Comparison of ENCODE assay signal across 31 mouse cellular contexts in the genomic region with DNA sequence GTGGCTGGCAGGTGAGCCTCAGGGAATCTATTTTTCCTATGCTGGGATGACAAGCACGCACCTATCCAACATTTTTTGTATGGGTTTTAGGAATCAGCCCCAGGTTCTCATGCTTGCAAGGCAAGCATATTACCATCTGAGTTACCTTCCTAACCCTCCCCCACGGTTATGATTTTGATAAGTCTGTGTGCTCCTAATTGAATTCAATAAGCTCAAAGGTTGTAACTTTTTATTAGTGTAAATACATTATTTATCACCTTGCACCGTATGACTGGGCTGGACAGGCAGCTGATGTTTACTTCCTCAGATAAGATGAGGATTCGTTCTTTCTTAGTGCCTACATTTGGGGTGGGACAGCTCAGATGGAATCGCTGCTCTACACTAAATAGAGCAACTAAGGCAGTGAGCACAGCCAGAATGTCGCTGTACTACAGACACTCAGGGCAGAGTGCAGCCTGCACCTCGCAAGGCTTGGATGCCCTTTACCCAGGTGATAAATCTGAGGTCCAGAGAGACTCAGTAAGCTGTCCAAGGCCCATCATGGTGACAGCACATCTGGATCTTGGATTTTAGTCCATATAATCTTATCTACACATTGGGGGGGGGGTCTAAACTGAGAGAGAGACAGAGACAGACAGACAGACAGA. TPM values are rescaled to one million over a fixed set of nuclear protein-coding genes. Genes with fewer than 3 reads are reported as not detected.
A peak's percentile ranks its signal among the peaks of the same experiment; 100 is the strongest.
DNase-seq lines count a peak whose midpoint lies in the region; ATAC-seq and TF ChIP-seq lines count a peak whose summit lies in the region.
"Had no signal": no experiment of that assay in that cellular context is flagged by ENCODE, and none has a peak within 500 bp of the region (broad histone marks: within the 10 kb centered on the region; RNA-seq: fewer than 3 reads in every experiment).

No protein-coding gene starts in this region.

- H3K36me3 ChIP-seq in liver, adult 2 months (ENCODE audit: control insufficient read depth, insufficient read depth, low read length): no peaks in the 10 kb centered on the region
- no peaks in the 10 kb centered on the region for H3K36me3 ChIP-seq in liver, embryonic 11.5 days (ENCODE audit: control insufficient read depth, insufficient read depth, low read length)
- H3K36me3 ChIP-seq: midbrain, embryonic 10.5 days; midbrain, embryonic 15.5 days; neural tube, embryonic 15.5 days; stomach, embryonic 15.5 days had no signal

- H3K9ac ChIP-seq in liver, adult 2 months (ENCODE audit: low read depth, low read length): no peak overlapping the region
- no peak overlapping the region for H3K9ac ChIP-seq in liver, embryonic 11.5 days (ENCODE audit: low read depth, low read length)
- H3K9ac ChIP-seq: forebrain, embryonic 13.5 days; hindbrain, embryonic 14.5 days; liver, embryonic 14.5 days; midbrain, embryonic 15.5 days; neural tube, embryonic 15.5 days; stomach, embryonic 15.5 days had no signal

- H3K27me3 ChIP-seq in liver, adult 2 months (ENCODE audit: control insufficient read depth, insufficient read depth, low read length): no peaks in the 10 kb centered on the region
- no peaks in the 10 kb centered on the region for H3K27me3 ChIP-seq in liver, embryonic 11.5 days (replicated peaks; ENCODE audit: control insufficient read depth, insufficient read depth, low read length)
- H3K27me3 ChIP-seq: CH12.LX; forebrain, embryonic 13.5 days; midbrain, embryonic 15.5 days; neural tube, embryonic 15.5 days; stomach, embryonic 15.5 days had no signal

- no peak overlapping the region for H3K4me3 ChIP-seq in liver, adult 2 months (ENCODE audit: insufficient read depth, low read depth, low read length)
- H3K4me3 ChIP-seq in liver, embryonic 11.5 days (ENCODE audit: low read depth, low read length): no peak overlapping the region
- H3K4me3 ChIP-seq: forebrain, embryonic 13.5 days; midbrain, embryonic 10.5 days; midbrain, embryonic 15.5 days; neural tube, embryonic 15.5 days; stomach, embryonic 15.5 days had no signal

- peaks cover 23% of the 10 kb centered on the region for H3K4me1 ChIP-seq in liver, adult 2 months (ENCODE audit: control insufficient read depth, insufficient read depth, low read length)
- H3K4me1 ChIP-seq in liver, embryonic 11.5 days (replicated peaks; ENCODE audit: control insufficient read depth, insufficient read depth, low read length): no peaks in the 10 kb centered on the region
- H3K4me1 ChIP-seq: forebrain, embryonic 13.5 days; midbrain, embryonic 10.5 days; midbrain, embryonic 15.5 days; neural tube, embryonic 15.5 days; stomach, embryonic 15.5 days had no signal

- ATAC-seq in liver, embryonic 11.5 days (replicated peaks; ENCODE audit: low FRiP score): no peak
- ATAC-seq: forebrain, embryonic 13.5 days; midbrain, embryonic 15.5 days had no signal

- intact Hi-C loops in heart, postnatal 10 days (cut with DNase I): no loop called here

- WGBS in liver, adult 2 months: 31% methylated on average over 7 of the region's 7 CpGs
- 66% methylated on average over 7 of the region's 7 CpGs for WGBS in liver, embryonic 11.5 days

- no peak for TF ChIP-seq CTCF in liver, adult 2 months (IDR thresholded peaks at IDR 0.05; ENCODE audit: low read depth, low read length)

- DNase-seq in heart, adult 11 months: peak; percentile 87
- no peak for DNase-seq in heart, postnatal 10 days
- peak; percentile 74 for DNase-seq in liver, adult 2 months (ENCODE audit: extremely low read depth, low read depth, low spot score)
- no peak for DNase-seq in liver, embryonic 11.5 days (ENCODE audit: low spot score)
- DNase-seq in kidney, postnatal 36 days: peak; percentile 43 to 56
- no peak for DNase-seq in urinary bladder, postnatal 36 days (ENCODE audit: low spot score in 2 of 2)
- no peak for DNase-seq in urinary bladder, postnatal 10 days (ENCODE audit: low spot score)
- DNase-seq: adrenal gland, adult 8-10 months; cerebellum, adult 9-10 months; cerebellum, postnatal 36 days; gastrocnemius, postnatal 25 days; heart, adult 18-20 months; heart, postnatal 4 days; layer of hippocampus, postnatal 36 days; left cerebral cortex, postnatal 4 days; lung, adult 2 months; lung, postnatal 10 days; retina, postnatal 1 day; right cerebral cortex, postnatal 14 days; thymus, adult 2 months; thymus, postnatal 36 days had no signal

- no peaks in the 10 kb centered on the region for H3K9me3 ChIP-seq in liver, embryonic 11.5 days (ENCODE audit: control insufficient read depth, low read length)
- H3K9me3 ChIP-seq: forebrain, embryonic 13.5 days; midbrain, embryonic 10.5 days; midbrain, embryonic 15.5 days; neural tube, embryonic 15.5 days; stomach, embryonic 15.5 days had no signal

- no peak overlapping the region for H3K4me2 ChIP-seq in liver, embryonic 11.5 days
- H3K4me2 ChIP-seq: forebrain, embryonic 13.5 days; heart, embryonic 11.5 days; hindbrain, embryonic 14.5 days; midbrain, embryonic 15.5 days; neural tube, embryonic 15.5 days; stomach, embryonic 15.5 days had no signal

- peak overlapping the region; percentile 15; the same call in 1 of the 2 replicates for H3K27ac ChIP-seq in liver, adult 2 months (replicated peaks; ENCODE audit: insufficient read depth, low read depth, low read length)
- no peak overlapping the region for H3K27ac ChIP-seq in liver, embryonic 11.5 days (ENCODE audit: low read depth, low read length)
- H3K27ac ChIP-seq: forebrain, embryonic 13.5 days; hindbrain, embryonic 14.5 days; liver, embryonic 14.5 days; macrophage; midbrain, embryonic 10.5 days; midbrain, embryonic 15.5 days; neural tube, embryonic 15.5 days; stomach, embryonic 15.5 days had no signal

- H3K79me2 ChIP-seq in liver, adult 2 months (ENCODE audit: control insufficient read depth, insufficient read depth, low read length): peaks cover 4% of the 10 kb centered on the region; the same call in 1 of the 2 replicates

- no peak for TF ChIP-seq POLR2A in liver, adult 2 months (IDR thresholded peaks at IDR 0.05; ENCODE audit: extremely low read depth, insufficient read depth, low read length)

RNA-seq across cellular contexts. Expression of gene Dglucy, which starts 16.7 kb away (rescaled TPM):
- 10 to 100 TPM; 23.5 to 25.8 TPM for total RNA-seq in heart, postnatal 10 days (2021)
- total RNA-seq in liver, adult 2 months (2014; rRNA removed): 28.9 and 36.8 TPM in 2 replicates
- 35.2 and 38.5 TPM in 2 replicates for polyA plus RNA-seq in liver, adult 2 months (2012; rRNA removed)
- polyA plus RNA-seq in liver, embryonic 11.5 days (2014; fragmentation: Nextera tagmentation; extraction: Ambion mirVana): 0.14 and 0.38 TPM in 2 replicates

Comparison
In these comparisons a context has a peak if more than half of its experiments do, and no peak if none do; other contexts are left out.
1. DNase-seq: peak in heart, adult 11 months (single experiment), liver, adult 2 months (single experiment) and kidney, postnatal 36 days (2 of 2); none in heart, postnatal 10 days (0 of 2), liver, embryonic 11.5 days (single experiment), urinary bladder, postnatal 36 days (0 of 2) and urinary bladder, postnatal 10 days (single experiment).